Mouse (Mus musculus): ENCODE results near the gene Ewsr1.

- TF ChIP-seq CTCF (IDR thresholded peaks at IDR 0.05; ENCODE audit: low read depth) (no peak), EP300 (optimal IDR thresholded peaks at IDR 0.05) (no peak)
Observed at GRCm38 (mm10) chr11:5054151-5054550, 44.9 kb downstream of the Ewsr1 start.

All from stomach, postnatal 0 days (tissue).